Mouse (Mus musculus) gastrocnemius, adult 2 months (tissue): ENCODE measurements around the gene Zbtb7b. TPM values are rescaled to one million over a fixed set of nuclear protein-coding genes. Genes with fewer than 3 reads are reported as not detected.
A peak's percentile ranks its signal among the peaks of the same experiment; 100 is the strongest.
"Not testable (repeated sequence)": the region's sequence is repeated elsewhere in the genome, so short reads cannot be mapped to it uniquely, and the experiment has no call there.

Source experiments
- DNase-seq: peaks from one replicate; pipeline ENCODE4 v3.0.0; 2022
- H3K27ac ChIP-seq: fragments of 200-600 bp; 2 replicates; pipeline ENCODE4 v1.8.1; 2022; ENCODE audit warnings: mild to moderate bottlenecking
- H3K4me3 ChIP-seq: fragments of 200-600 bp; 2 replicates; pipeline ENCODE4 v1.8.1; 2022; ENCODE audit warnings: mild to moderate bottlenecking, moderate library complexity
- CTCF ChIP-seq: fragments of 200-600 bp; IDR thresholded peaks from 2 replicates; pipeline ENCODE4 v1.8.1; 2022; ENCODE audit warnings: antibody characterized with exemption, mild to moderate bottlenecking, moderate library complexity
- intact Hi-C: fragments of 180-260 bp; cut with DNase I; formaldehyde crosslinking; loops from one replicate; pipeline ENCODE4 v1.15.1; 2025
- long read RNA-seq, 2 experiments: library from polyadenylated mRNA; stranded (forward); transcript quantifications; one replicate each; pipeline ENCODE4 v2.0.0; 2021
- total RNA-seq, 2 experiments: library from RNA; stranded (reverse); gene quantifications; 2 replicates each; pipeline ENCODE4 v1.2.3; 2021

Zbtb7b gene
- total RNA-seq = 10 to 100 TPM; 22.8 to 33.3 TPM
- long read RNA-seq, experiment 1, partial matches to known transcripts = 5 of 12 reads
- long read RNA-seq, experiment 1, other reads (novel, unspliced or antisense) = 5 of 12 reads
- long read RNA-seq, experiment 2, partial matches to known transcripts = 6 of 18 reads
- long read RNA-seq, experiment 2, other reads (novel, unspliced or antisense) = 9 of 18 reads

DNA sequence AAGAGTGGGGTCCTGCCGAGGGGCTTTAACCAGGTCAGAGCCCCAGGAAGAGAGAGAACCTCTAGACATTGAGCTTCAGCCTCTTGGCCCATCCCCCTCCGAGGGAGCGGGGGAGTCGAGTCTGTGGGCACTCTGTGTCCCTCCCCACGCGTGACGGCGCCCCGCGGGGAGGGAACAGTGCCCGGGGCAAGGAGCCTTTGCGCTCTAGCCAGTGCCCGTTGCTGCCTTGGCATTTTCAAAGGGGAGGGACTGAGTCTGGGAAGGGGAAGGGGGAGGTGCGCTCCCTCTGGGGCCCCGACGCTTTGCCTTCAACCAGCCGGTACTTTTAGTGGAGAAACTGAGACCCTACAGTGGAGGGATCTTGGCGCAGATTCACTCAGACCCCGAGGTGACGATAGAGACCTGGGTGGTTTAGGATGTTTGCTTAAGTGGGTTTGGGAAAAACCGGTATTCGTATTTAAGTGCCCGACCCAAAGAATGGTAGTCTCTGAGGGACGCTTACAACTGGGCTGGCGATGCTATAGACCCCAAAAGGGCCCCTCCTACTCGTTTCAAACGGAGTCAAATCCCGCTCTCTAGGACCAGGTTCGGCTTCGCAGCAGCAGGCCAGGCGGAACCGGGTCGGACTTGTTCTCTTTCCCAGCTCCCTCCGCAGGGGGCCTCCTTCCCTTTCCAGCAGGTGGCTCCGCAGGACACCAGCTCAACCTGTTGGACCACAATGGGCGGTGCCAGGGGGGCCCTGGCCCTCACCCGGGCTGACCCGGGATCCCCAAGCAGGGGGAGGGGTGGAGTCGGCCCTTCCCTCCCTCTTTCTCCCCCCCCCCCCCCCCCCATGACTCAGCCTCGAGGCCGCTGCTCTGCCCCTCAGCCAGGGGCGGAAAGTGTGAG is at the start of gene Zbtb7b:
TSS of gene Zbtb7b (minus strand) at position 771 of the 888 bp plus-strand sequence.
- Histone ChIP-seq H3K27ac (peak within 1 kb of the TSS; percentile 95), H3K4me3 (peak within 1 kb of the TSS; percentile 82)
- intact Hi-C loops = loop anchor here (2.0 kb wide), 1 partner anchor 37 kb away; the partner anchor contains the start of gene Pygo2
- peak; percentile 47 for TF ChIP-seq CTCF
- DNase-seq = peak; percentile 93

- Histone ChIP-seq H3K4me3 (peak overlapping the region; percentile 80), H3K27ac (peak overlapping the region; percentile 98)
- intact Hi-C loops = no loop called here
- no peak for TF ChIP-seq CTCF
- peak; percentile 91 for DNase-seq
Observed at GRCm38 (mm10) chr3:89440691-89441090, 46.1 kb upstream of the Zbtb7b start.

- DNase-seq = peak; percentile 54
- intact Hi-C loops = no loop called here
- Histone ChIP-seq H3K27ac (peak overlapping the region; percentile 98), H3K4me3 (peak overlapping the region; percentile 80)
- no peak for TF ChIP-seq CTCF
Observed at GRCm38 (mm10) chr3:89437269-89437668, 42.7 kb upstream of the Zbtb7b start.

GRCm38 (mm10) chr3:89436176-89437113 is 41.9 kb upstream of the Zbtb7b start, which contains the start of gene Pbxip1:
Pbxip1 (plus strand) TSS chr3:89436706.
- peak; percentile 87 for DNase-seq
- intact Hi-C loops = no loop called here
- no peak for TF ChIP-seq CTCF
- Histone ChIP-seq H3K27ac (peak within 1 kb of the TSS; percentile 98), H3K4me3 (peak within 1 kb of the TSS; percentile 80)

GRCm38 (mm10) chr3:89435041-89435440 is 40.5 kb upstream of the Zbtb7b start:
- peak overlapping the region; percentile 98 for H3K27ac ChIP-seq
- intact Hi-C loops = no loop called here
- no peak overlapping the region for H3K4me3 ChIP-seq
- TF ChIP-seq CTCF = no peak
- DNase-seq = peak; percentile 53

- Histone ChIP-seq H3K27ac (peak overlapping the region; percentile 98), H3K4me3 (no peak overlapping the region)
- peak; percentile 30 for DNase-seq
- no peak for TF ChIP-seq CTCF
- intact Hi-C loops = no loop called here
Observed at GRCm38 (mm10) chr3:89434532-89434931, 40.0 kb upstream of the Zbtb7b start.

- DNase-seq = peak; percentile 25
- no peak overlapping the region for H3K27ac ChIP-seq
- intact Hi-C loops = no loop called here
- no peak overlapping the region for H3K4me3 ChIP-seq
- no peak for TF ChIP-seq CTCF
Observed at GRCm38 (mm10) chr3:89432606-89433005, 38.0 kb upstream of the Zbtb7b start.

DNA sequence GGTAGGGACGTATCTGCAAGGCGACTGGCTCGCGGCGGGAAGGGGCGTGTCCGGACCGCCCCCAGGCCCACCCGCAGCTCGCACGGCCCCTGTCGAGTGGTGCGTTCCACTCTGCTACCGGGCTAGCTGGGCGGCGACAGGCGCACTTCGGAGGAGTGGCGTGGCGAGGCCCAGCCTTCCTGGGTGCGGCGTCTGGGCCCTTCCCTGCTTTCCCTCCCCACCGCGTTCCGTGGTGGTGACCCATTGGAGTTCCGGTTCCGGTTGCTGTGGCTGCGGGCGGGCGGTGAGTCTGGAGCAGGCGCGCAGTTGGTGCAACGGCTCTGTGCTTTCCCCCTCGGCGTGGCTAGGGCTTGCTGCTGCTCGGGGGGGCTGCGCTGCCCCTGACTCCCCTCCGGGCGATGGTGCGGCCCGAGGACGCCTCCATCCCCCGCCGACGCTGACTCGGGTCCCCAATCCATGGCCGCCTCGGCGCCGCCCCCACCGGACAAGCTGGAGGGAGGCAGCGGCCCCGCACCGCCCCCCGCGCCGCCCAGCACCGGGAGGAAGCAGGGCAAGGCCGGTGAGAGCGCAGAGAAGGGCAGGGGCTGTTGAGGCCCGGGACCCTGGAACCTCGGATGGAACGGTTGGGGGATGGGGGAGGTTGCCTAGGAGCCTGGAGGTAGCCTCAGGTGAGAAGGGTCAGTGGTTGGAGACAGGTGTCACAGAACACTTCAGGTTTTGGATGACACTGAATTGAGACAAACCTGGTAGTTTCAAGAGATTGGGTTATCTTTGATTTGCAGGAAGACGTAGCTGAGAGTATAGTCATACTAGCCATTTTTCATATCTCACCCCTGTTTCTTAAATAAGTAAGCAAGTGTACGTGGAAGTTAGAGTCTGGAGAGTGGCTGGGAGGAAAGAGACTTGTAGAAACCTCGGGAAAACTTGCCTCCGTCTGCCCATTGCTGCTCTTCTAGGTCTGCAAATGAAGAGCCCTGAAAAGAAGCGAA is 35.9 kb upstream of the Zbtb7b start, which contains the start of gene Pygo2:
TSS of gene Pygo2 (plus strand) at position 44 of the 989 bp plus-strand sequence.
- intact Hi-C loops = loop anchor here (2.0 kb wide), 1 partner anchor 36 kb away; the partner anchor contains the start of gene Zbtb7b
- no peak for TF ChIP-seq CTCF
- peak within 1 kb of the TSS; percentile 80 for H3K4me3 ChIP-seq

DNA sequence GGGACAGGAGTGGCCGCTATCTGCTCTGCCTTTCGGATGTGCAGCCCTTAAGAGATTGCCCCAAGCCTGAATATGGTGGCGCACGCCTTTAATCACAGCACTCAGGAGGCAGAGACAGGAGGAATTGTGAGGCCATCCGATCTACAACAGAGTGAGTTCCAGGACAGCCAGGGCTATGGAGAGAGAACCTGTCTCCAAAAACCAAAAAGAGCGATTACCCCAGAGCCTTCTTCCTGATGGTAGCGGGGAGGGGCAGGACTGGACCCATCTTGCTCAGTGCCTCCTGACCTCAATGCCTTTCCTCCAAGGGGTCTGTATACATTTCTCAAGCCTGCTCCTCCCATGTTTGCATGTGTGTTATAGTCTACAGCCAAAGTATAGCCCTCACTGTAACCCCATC is 34.4 kb upstream of the Zbtb7b start:
- DNase-seq, intact Hi-C loops, H3K27ac ChIP-seq, H3K4me3 ChIP-seq: not testable (repeated sequence)

More for the DNA sequence above, 35.9 kb upstream of the Zbtb7b start, which contains the start of gene Pygo2:
- peak within 1 kb of the TSS; percentile 93 for H3K27ac ChIP-seq
- peak; percentile 98 for DNase-seq

DNA sequence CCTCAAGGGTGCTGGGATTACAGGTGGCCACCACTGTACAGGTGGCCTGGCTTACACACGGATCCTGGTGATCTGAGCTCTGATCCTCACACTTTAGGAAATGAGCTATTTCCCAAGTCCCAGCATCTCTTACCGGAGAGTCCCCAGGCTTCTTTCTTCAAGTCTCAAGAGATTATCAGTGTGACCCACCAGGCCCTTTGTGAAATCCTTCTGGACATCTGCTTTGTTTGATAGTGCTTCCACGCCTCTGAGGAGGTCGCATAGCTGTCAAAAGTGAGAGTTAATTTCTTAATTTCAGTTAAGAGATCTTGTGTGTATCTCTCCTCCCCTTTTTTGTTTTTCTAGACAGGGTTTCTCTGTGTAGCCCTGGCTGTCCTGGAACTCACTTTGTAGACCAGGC is 31.3 kb upstream of the Zbtb7b start:
- no peak for TF ChIP-seq CTCF
- no peak for DNase-seq
- intact Hi-C loops = no loop called here
- H3K27ac ChIP-seq = no peak overlapping the region
- no peak overlapping the region for H3K4me3 ChIP-seq

- no peak for DNase-seq
- Histone ChIP-seq H3K4me3 (no peak overlapping the region), H3K27ac (no peak overlapping the region)
- TF ChIP-seq CTCF = no peak
- intact Hi-C loops = no loop called here
Observed at GRCm38 (mm10) chr3:89425141-89425525, 30.6 kb upstream of the Zbtb7b start.
